Mouse (Mus musculus) small intestine, adult 2 months (tissue): ENCODE results near the gene Rab8a. TPM values are rescaled to one million over a fixed set of nuclear protein-coding genes. Genes with fewer than 3 reads are reported as not detected.

Source experiments
- H3K27ac ChIP-seq: fragments of 200-500 bp; 2 replicates; pipeline ENCODE4 v1.5.1; 2012; ENCODE audit warnings: low read depth, low read length, control low read depth, inconsistent platforms; ENCODE audit not compliant: insufficient read depth
- H3K27me3 ChIP-seq: fragments of 200-500 bp; 2 replicates; pipeline ENCODE4 v1.6.1; 2012; ENCODE audit warnings: mild to moderate bottlenecking, moderate library complexity, low read length, inconsistent platforms; ENCODE audit not compliant: control insufficient read depth, insufficient read depth
- H3K36me3 ChIP-seq: fragments of 200-500 bp; 2 replicates; pipeline ENCODE4 v1.6.1; 2012; ENCODE audit warnings: mild to moderate bottlenecking, low read length, control low read depth, inconsistent platforms; ENCODE audit not compliant: control insufficient read depth, insufficient read depth
- H3K4me1 ChIP-seq: fragments of 200-500 bp; 2 replicates; pipeline ENCODE4 v1.6.1; 2012; ENCODE audit warnings: low read length, inconsistent platforms, mixed read lengths; ENCODE audit not compliant: control insufficient read depth, insufficient read depth, insufficient read length
- H3K4me3 ChIP-seq: fragments of 200-500 bp; 2 replicates; pipeline ENCODE4 v1.5.1; 2012; ENCODE audit warnings: low read depth, mild to moderate bottlenecking, control low read depth, inconsistent platforms, low read length, moderate library complexity
- CTCF ChIP-seq: fragments of 200-500 bp; IDR thresholded peaks from 2 replicates; pipeline ENCODE4 v1.5.1; 2012; ENCODE audit warnings: low read depth, mild to moderate bottlenecking, control low read depth, inconsistent platforms, low read length, moderate library complexity, mixed read lengths; ENCODE audit not compliant: insufficient replicate concordance, insufficient read length; ENCODE audit errors: extremely low read depth
- POLR2A ChIP-seq: fragments of 200-500 bp; IDR thresholded peaks from 2 replicates; pipeline ENCODE4 v1.6.1; 2012; ENCODE audit warnings: low read depth, mild to moderate bottlenecking, control low read depth, inconsistent platforms, low read length, moderate library complexity
- WGBS: fragments of 180-500 bp; shearing (Covaris S2); methylation state at CpG from one replicate; pipeline ENCODE4 v1.1.7; 2018; 5-methylcytosine and 5-hydroxymethylcytosine counted together
- polyA plus RNA-seq: library from polyadenylated mRNA; depleted of rRNA; stranded (reverse); fragments of >200 nt; gene quantifications from 2 replicates; pipeline ENCODE4 v1.2.3, GENCODE M21; 2012

The Rab8a gene
- polyA plus RNA-seq, 1 experiment = 58.9 TPM

GRCm38 (mm10) chr8:72131901-72132300 is 29.1 kb upstream of the Rab8a start:
- H3K27ac ChIP-seq = no peak overlapping the region
- peaks cover 7% of the 10 kb centered on the region for H3K4me1 ChIP-seq
- no peak overlapping the region for H3K4me3 ChIP-seq
- 84% methylated on average over 2 of the region's 2 CpGs for WGBS
- H3K36me3 ChIP-seq = no peaks in the 10 kb centered on the region
- H3K27me3 ChIP-seq = no peaks in the 10 kb centered on the region
- TF ChIP-seq CTCF (no peak), POLR2A (no peak)

GRCm38 (mm10) chr8:72132417-72132816 is 28.6 kb upstream of the Rab8a start:
- Histone ChIP-seq H3K27me3 (no peaks in the 10 kb centered on the region), H3K27ac (no peak overlapping the region), H3K36me3 (no peaks in the 10 kb centered on the region), H3K4me3 (no peak overlapping the region), H3K4me1 (peaks cover 8% of the 10 kb centered on the region)
- TF ChIP-seq POLR2A (no peak), CTCF (no peak)
- 79% methylated on average over 1 of the region's 1 CpGs for WGBS

- H3K27ac ChIP-seq = no peak overlapping the region
- peaks cover 8% of the 10 kb centered on the region for H3K4me1 ChIP-seq
- no peak for TF ChIP-seq POLR2A
- TF ChIP-seq CTCF = no peak
- no peaks in the 10 kb centered on the region for H3K27me3 ChIP-seq
- H3K4me3 ChIP-seq = no peak overlapping the region
- H3K36me3 ChIP-seq = no peaks in the 10 kb centered on the region
- WGBS = 55% methylated on average over 1 of the region's 1 CpGs
These were observed 28.1 kb upstream of the Rab8a start for GRCm38 (mm10) chr8:72132891-72133290.

GRCm38 (mm10) chr8:72133507-72133906 is 27.5 kb upstream of the Rab8a start:
- H3K27ac ChIP-seq = no peak overlapping the region
- peaks cover 3% of the 10 kb centered on the region for H3K36me3 ChIP-seq
- H3K27me3 ChIP-seq = no peaks in the 10 kb centered on the region
- no peak for TF ChIP-seq CTCF
- H3K4me3 ChIP-seq = no peak overlapping the region
- WGBS = 66% methylated on average over 1 of the region's 1 CpGs
- peaks cover 8% of the 10 kb centered on the region for H3K4me1 ChIP-seq

- WGBS = under 1% methylated on average over 48 of the region's 49 CpGs
These were observed 26.1 kb upstream of the Rab8a start, which contains the start of gene Tpm4 for GRCm38 (mm10) chr8:72134756-72135445. TSS of gene Tpm4 (plus strand) at chr8:72134975.

GRCm38 (mm10) chr8:72135446-72136301 is 25.3 kb upstream of the Rab8a start:
- under 1% methylated on average over 61 of the region's 62 CpGs for WGBS
- no peaks in the 10 kb centered on the region for H3K27me3 ChIP-seq
- H3K4me1 ChIP-seq = peaks cover 8% of the 10 kb centered on the region
- TF ChIP-seq CTCF (no peak), POLR2A (no peak)
- H3K4me3 ChIP-seq = peak overlapping the region; percentile 66
- H3K36me3 ChIP-seq = peaks cover 14% of the 10 kb centered on the region
- peak overlapping the region; percentile 97 for H3K27ac ChIP-seq

More at GRCm38 (mm10) chr8:72134756-72135445, 26.1 kb upstream of the Rab8a start, which contains the start of gene Tpm4:
- TF ChIP-seq POLR2A (peak; percentile 74), CTCF (no peak)
- Histone ChIP-seq H3K4me1 (peaks cover 8% of the 10 kb centered on the region), H3K4me3 (peak within 1 kb of the TSS; percentile 66), H3K27me3 (no peaks in the 10 kb centered on the region), H3K27ac (peak within 1 kb of the TSS; percentile 97), H3K36me3 (peaks cover 14% of the 10 kb centered on the region)
